Mouse (Mus musculus) thymus, postnatal 14 days (tissue): Measurements from ENCODE around the gene Magee1.
"Not testable (repeated sequence)": the region's sequence is repeated elsewhere in the genome, so short reads cannot be mapped to it uniquely, and the experiment has no call there.

Source experiments
- DNase-seq: peaks from one replicate; pipeline ENCODE4 v3.0.0; 2021

The Magee1 gene

DNA sequence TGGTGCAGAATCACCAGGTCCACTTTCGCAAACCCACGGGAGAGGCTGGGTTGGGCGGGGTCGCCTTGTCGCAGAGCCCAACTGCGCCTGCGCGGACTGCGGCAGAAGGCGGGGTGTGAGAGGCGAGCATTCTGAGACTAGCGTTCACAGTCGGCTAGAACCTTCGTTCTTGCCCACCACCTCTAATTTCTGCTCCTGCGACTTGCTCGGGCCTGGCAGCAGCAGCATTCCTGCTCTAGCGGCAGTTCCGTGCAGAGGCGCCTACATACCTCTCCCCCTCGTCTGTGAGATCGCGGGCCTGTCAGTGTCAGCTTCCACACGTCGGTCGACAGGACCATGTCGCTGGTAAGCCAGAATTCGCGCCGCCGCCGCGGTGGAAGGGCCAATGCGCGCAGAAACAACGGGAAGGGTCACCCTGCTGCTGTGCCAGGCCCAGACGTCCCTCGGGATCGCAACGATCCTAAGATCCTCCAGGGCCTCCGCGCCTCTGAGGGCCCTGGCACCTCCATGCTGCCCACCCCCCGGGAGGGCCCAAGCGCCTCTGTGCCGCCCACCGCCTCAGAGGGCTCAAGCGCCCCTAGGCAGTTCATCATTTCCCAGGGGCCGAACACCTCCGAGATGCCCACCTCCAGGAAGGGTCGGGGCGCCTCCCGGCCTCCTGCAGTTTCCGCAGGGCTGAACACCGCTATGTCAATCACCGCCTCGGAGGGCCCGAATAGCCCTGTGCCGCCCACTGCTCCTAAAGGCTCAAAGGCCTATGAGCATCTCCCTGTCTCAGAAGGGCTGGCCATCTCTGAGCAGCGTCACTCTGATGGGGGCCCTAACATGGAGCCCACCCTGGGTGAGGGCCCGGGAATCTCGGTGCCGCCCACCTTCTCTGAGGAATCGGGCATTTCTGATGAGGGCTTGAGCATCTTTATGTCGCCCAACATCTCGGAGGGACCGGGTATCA is at the start of gene Magee1:
Gene Magee1 (plus strand): TSS at position 104 of the 952 bp plus-strand sequence.
- DNase-seq, result peak; percentile 75

- no peak for DNase-seq
Observed at GRCm38 (mm10) chrX:105079151-105079550, 41.0 kb upstream of the Magee1 start.

DNA sequence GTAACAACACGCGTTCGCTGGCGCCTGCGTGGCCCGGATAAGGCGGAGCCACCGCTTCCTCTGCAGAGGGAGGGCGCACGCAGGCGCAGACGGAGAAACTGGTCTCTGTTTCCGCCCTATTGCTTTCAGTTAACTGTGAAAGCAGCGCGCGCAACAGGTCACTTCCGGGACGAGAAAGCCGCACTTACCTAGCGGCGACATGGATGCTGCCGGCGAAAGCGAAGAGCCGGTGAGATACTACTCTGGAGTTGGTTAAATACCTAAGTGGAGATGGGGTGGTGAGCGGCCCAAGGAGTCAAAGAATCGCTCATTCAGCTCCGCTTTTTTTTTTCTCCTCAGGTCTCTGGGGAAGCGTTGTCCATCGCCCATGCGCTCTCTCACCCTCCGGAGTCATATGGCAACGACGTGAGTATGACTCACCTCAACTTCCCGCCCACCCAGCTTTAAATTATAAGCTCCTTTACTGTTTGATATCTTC is 40.5 kb upstream of the Magee1 start, which contains the start of gene Pbdc1:
Gene Pbdc1 (plus strand): TSS at position 142 of the 478 bp plus-strand sequence.
- peak; percentile 90 for DNase-seq

DNA sequence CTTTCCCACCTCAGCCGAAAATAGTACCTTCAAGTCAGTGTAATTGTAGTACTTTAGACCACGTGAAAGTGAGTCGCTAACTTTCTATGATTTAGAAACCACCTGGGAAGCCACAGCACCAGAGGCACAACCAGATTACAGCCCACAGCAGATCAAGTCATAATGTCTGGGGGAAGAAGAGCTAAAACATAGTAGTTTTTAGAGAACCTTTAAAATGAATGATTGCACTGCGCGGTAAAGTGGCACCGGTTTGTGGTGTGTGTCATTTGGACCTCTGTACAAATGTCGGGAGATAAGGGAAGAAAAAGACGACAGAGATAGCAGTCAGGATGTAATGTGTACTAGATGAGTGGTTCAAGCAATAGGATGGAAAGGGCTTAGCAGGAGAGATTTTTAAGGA is 40.1 kb upstream of the Magee1 start:
- no peak for DNase-seq

GRCm38 (mm10) chrX:105083013-105083412 is 37.2 kb upstream of the Magee1 start:
- DNase-seq, result not testable (repeated sequence)

- peak; percentile 41 for DNase-seq
Observed at GRCm38 (mm10) chrX:105104175-105104574, 16.0 kb upstream of the Magee1 start.

- DNase-seq, result no peak
Observed at GRCm38 (mm10) chrX:105114994-105115393, 5.2 kb upstream of the Magee1 start.

GRCm38 (mm10) chrX:105121227-105121865 is 1.2 kb downstream of the Magee1 start:
- peak; percentile 85 for DNase-seq

GRCm38 (mm10) chrX:105124903-105125302 is 4.7 kb downstream of the Magee1 start:
- peak; percentile 3 for DNase-seq

GRCm38 (mm10) chrX:105151872-105152461 is 31.8 kb downstream of the Magee1 start:
- no peak for DNase-seq

DNA sequence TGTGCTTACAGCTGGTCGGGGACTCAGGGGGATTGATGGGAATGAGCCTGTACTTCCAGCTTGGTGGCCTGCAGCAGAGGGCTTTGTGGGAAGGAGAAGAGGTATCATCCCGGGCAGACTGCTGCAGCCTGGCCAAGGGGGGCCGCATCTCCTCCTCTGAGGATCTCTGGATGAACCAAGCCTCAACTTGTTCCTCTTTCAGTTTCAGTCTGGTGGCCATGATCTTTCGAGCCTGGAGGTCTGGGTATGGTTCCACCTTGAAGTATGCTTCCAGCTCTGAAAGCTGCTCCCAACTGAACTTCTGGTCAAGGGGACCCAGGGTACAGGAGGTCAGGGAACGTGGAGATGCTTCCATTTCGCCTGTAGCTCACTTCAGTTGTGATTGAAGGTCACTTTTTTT is 44.8 kb downstream of the Magee1 start:
- not testable (repeated sequence) for DNase-seq

GRCm38 (mm10) chrX:105167217-105167616 is 47.0 kb downstream of the Magee1 start:
- no peak for DNase-seq
